Mouse (Mus musculus) heart, postnatal 25 days (tissue): ENCODE results near the gene Pde4a. TPM values are rescaled to one million over a fixed set of nuclear protein-coding genes. Genes with fewer than 3 reads are reported as not detected.
A peak's percentile ranks its signal among the peaks of the same experiment; 100 is the strongest.
"Not testable (repeated sequence)": the region's sequence is repeated elsewhere in the genome, so short reads cannot be mapped to it uniquely, and the experiment has no call there.

Source experiments
- DNase-seq: peaks from one replicate; pipeline ENCODE4 v3.0.0; 2022; ENCODE audit warnings: low spot score
- intact Hi-C: fragments of 180-260 bp; cut with DNase I; formaldehyde crosslinking; loops from one replicate; pipeline ENCODE4 v1.15.1; 2025
- total RNA-seq, 2 experiments: library from RNA; stranded (reverse); gene quantifications; 2 replicates each; pipeline ENCODE4 v1.2.3; 2021

The Pde4a gene
- total RNA-seq, 2 experiments from 2014 or later: 47.1 to 51.6 TPM

- intact Hi-C loops: no loop called here
- DNase-seq: no peak
These were observed 72.0 kb downstream of the Pde4a start for GRCm38 (mm10) chr9:21237368-21238003.

GRCm38 (mm10) chr9:21238004-21238732 lies 72.7 kb downstream of the Pde4a start:
- intact Hi-C loops: no loop called here
- DNase-seq: no peak

- intact Hi-C loops: no loop called here
- peak; percentile 78 for DNase-seq
These were observed 73.4 kb downstream of the Pde4a start, which contains the start of gene Keap1 for GRCm38 (mm10) chr9:21238733-21239464. Gene Keap1, minus strand, starts transcription at chr9:21239361.

- no peak for DNase-seq
- intact Hi-C loops: no loop called here
These were observed 73.9 kb downstream of the Pde4a start for GRCm38 (mm10) chr9:21239465-21239848.

GRCm38 (mm10) chr9:21241343-21241742 lies 75.8 kb downstream of the Pde4a start:
- intact Hi-C loops: loop anchor here (5.0 kb wide), 2 partner anchors 51 to 121 kb away; partner anchors contain the start of gene Cdkn2d
- peak; percentile 50 for DNase-seq

GRCm38 (mm10) chr9:21243826-21244427 lies 78.4 kb downstream of the Pde4a start:
- no peak for DNase-seq
- intact Hi-C loops: loop anchor here (1.0 to 5.0 kb wide), 3 partner anchors 19 to 118 kb away; partner anchors contain the start of gene Cdkn2d

- DNase-seq: no peak
- intact Hi-C loops: loop anchor here (5.0 kb wide), 2 partner anchors 48 to 118 kb away; partner anchors contain the start of gene Cdkn2d
These were observed 79.1 kb downstream of the Pde4a start for GRCm38 (mm10) chr9:21244428-21245112.

- intact Hi-C loops: no loop called here
- DNase-seq: no peak
These were observed 79.6 kb downstream of the Pde4a start for GRCm38 (mm10) chr9:21245113-21245487.

- intact Hi-C loops: no loop called here
- no peak for DNase-seq
These were observed 80.8 kb downstream of the Pde4a start for GRCm38 (mm10) chr9:21246342-21246741.

GRCm38 (mm10) chr9:21248326-21248725 lies 82.8 kb downstream of the Pde4a start, which contains the start of gene S1pr5:
Gene S1pr5, minus strand, starts transcription at chr9:21248443.
- intact Hi-C loops: no loop called here
- no peak for DNase-seq

GRCm38 (mm10) chr9:21249629-21250508 lies 84.4 kb downstream of the Pde4a start:
- intact Hi-C loops: no loop called here
- no peak for DNase-seq

GRCm38 (mm10) chr9:21250509-21250908 lies 85.0 kb downstream of the Pde4a start:
- no peak for DNase-seq
- intact Hi-C loops: no loop called here

- intact Hi-C loops: no loop called here
- no peak for DNase-seq
These were observed 85.7 kb downstream of the Pde4a start for GRCm38 (mm10) chr9:21251116-21251735.

- no peak for DNase-seq
- intact Hi-C loops: no loop called here
These were observed 89.2 kb downstream of the Pde4a start for GRCm38 (mm10) chr9:21254690-21255089.

GRCm38 (mm10) chr9:21256349-21256748 lies 90.8 kb downstream of the Pde4a start:
- DNase-seq, intact Hi-C loops: not testable (repeated sequence)

- DNase-seq: no peak
- intact Hi-C loops: no loop called here
These were observed 95.1 kb downstream of the Pde4a start for GRCm38 (mm10) chr9:21260491-21261040.

- no peak for DNase-seq
- intact Hi-C loops: no loop called here
These were observed 96.3 kb downstream of the Pde4a start for GRCm38 (mm10) chr9:21261831-21262230.
